Mouse (Mus musculus) hematopoietic stem cell, adult 5-6 weeks (primary cell): ENCODE results near the gene Sfta2. TPM values are rescaled to one million over a fixed set of nuclear protein-coding genes. Genes with fewer than 3 reads are reported as not detected.

Source experiments
- ATAC-seq, 2 experiments: fragments of 125-278 bp in 1 of 2; replicated peaks in 1 of 2; 2 replicates each; pipeline ENCODE4 v1.8.0; 2016 to 2017; ENCODE audit warnings: inconsistent platforms in 2 of 2, mild to moderate bottlenecking in 2 of 2, moderate number of reproducible peaks in 2 of 2, low read depth in 1 of 2, moderate TSS enrichment in 1 of 2; ENCODE audit not compliant: low FRiP score in 2 of 2, poor library complexity in 2 of 2, severe bottlenecking in 2 of 2, insufficient read depth in 1 of 2, low TSS enrichment in 1 of 2
- total RNA-seq: library from RNA; stranded (forward); fragments of 172-1452, 232-1000 nt; gene quantifications from 2 replicates; pipeline ENCODE4 v1.2.3, GENCODE M21; 2017

The Sfta2 gene
- total RNA-seq, 1 experiment from 2014 or later: not detected

- no peak for ATAC-seq
Measured at GRCm38 (mm10) chr17:35696691-35697090, 95.3 kb downstream of the Sfta2 start.

- no peak for ATAC-seq
Measured at GRCm38 (mm10) chr17:35697429-35697758, 96.0 kb downstream of the Sfta2 start.

GRCm38 (mm10) chr17:35697759-35698500, 96.6 kb downstream of the Sfta2 start:
- no peak for ATAC-seq

- no peak for ATAC-seq
Measured at GRCm38 (mm10) chr17:35698501-35698883, 97.1 kb downstream of the Sfta2 start.

GRCm38 (mm10) chr17:35699919-35700318, 98.6 kb downstream of the Sfta2 start:
- 0 out of 4 replicates have a peak, but pooled peaks of 1 of the 2 experiments have one; percentile 18 for ATAC-seq

Other genes starting within 250 kb of the Sfta2 start
- 110 and 133 TPM in 2 replicates for gene H2-Q4, start 221.9 kb upstream of the Sfta2 start, total RNA-seq
- 200 and 221 TPM in 2 replicates for gene H2-Q6, start 176.7 kb upstream of the Sfta2 start, total RNA-seq
- gene H2-Q7, start 162.4 kb upstream of the Sfta2 start, total RNA-seq: 156 and 169 TPM in 2 replicates
- 0.25 and 2.8 TPM in 2 replicates for gene H2-Q10, start 131.5 kb upstream of the Sfta2 start, total RNA-seq
- 0.31 and 0.45 TPM in 2 replicates for gene Pou5f1, start 95.5 kb upstream of the Sfta2 start, total RNA-seq
- gene Tcf19, start 84.7 kb upstream of the Sfta2 start, total RNA-seq: 8.0 and 13.1 TPM in 2 replicates
- gene Cchcr1, start 84.4 kb upstream of the Sfta2 start, total RNA-seq: 9.4 and 14.5 TPM in 2 replicates
- not detected in 2 replicates for gene Psors1c2, start 68.3 kb upstream of the Sfta2 start, total RNA-seq
- gene Cdsn, start 49.4 kb upstream of the Sfta2 start, total RNA-seq: not detected in 2 replicates
- gene 2300002M23Rik, start 34.1 kb upstream of the Sfta2 start, total RNA-seq: not detected in 2 replicates
- gene Gm9573, start 25.1 kb downstream of the Sfta2 start, total RNA-seq: not detected in 2 replicates
- not detected in 2 replicates for gene Mucl3, start 42.1 kb downstream of the Sfta2 start, total RNA-seq
- 11.3 and 12.6 TPM in 2 replicates for gene Vars2, start 66.0 kb downstream of the Sfta2 start, total RNA-seq
- 14.1 and 17.3 TPM in 2 replicates for gene Gtf2h4, start 72.2 kb downstream of the Sfta2 start, total RNA-seq
- 0.75 TPM in 1 of 2 replicates, not detected in the other for gene Ddr1, start 103.1 kb downstream of the Sfta2 start, total RNA-seq
- 128 and 182 TPM in 2 replicates for gene Ier3, start 220.1 kb downstream of the Sfta2 start, total RNA-seq
- 134 and 140 TPM in 2 replicates for gene Flot1, start 221.7 kb downstream of the Sfta2 start, total RNA-seq
- 873 and 988 TPM in 2 replicates for gene Tubb5, start 236.8 kb downstream of the Sfta2 start, total RNA-seq
- 26.0 and 40.0 TPM in 2 replicates for gene Mdc1, start 240.0 kb downstream of the Sfta2 start, total RNA-seq